Mouse (Mus musculus) 416B (cell line): ENCODE results near the gene Hist1h3c.
A peak's percentile ranks its signal among the peaks of the same experiment; 100 is the strongest.
"Not testable (repeated sequence)": the region's sequence is repeated elsewhere in the genome, so short reads cannot be mapped to it uniquely, and the experiment has no call there.

Experiments used
- DNase-seq: peaks from one replicate; pipeline ENCODE4 v3.0.0; 2011; ENCODE audit warnings: low read depth

Gene Hist1h3c

DNA sequence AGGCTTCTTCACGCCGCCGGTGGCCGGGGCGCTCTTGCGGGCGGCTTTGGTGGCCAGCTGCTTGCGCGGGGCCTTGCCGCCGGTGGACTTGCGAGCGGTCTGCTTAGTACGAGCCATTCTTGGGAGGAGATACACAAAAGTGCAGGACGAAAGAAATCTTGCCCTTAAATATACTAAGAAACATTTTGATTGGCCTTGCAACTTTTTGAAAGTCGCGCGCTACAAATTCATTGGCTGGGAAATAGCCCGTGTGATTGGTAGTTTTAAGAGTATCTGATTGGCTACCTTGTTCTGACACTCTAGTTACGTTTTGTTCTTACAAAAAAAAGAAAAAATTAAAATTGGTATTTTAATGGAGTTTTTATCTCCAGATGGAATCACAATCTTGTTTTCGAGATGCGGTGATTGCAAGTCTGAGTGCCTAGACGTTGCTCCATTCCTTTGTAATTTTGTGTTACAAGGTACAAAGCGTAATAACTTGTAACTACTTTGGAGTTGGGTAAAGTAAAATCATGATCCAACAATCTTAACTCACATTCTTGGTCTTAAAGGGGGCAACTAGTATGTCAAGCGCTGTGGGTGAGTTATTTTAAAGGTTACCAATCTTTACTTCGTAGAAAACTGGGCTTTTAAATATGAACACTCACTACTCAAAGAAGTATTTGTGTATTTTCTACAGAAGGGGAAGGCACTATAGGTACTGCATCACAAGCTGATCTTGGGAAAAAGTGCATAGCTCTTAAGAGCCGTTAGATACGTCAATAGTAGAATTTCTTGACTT is at the start of gene Hist1h3c:
Gene Hist1h3c, minus strand, starts transcription at position 222 of the 781 bp plus-strand sequence.
- DNase-seq: peak; percentile 99

DNA sequence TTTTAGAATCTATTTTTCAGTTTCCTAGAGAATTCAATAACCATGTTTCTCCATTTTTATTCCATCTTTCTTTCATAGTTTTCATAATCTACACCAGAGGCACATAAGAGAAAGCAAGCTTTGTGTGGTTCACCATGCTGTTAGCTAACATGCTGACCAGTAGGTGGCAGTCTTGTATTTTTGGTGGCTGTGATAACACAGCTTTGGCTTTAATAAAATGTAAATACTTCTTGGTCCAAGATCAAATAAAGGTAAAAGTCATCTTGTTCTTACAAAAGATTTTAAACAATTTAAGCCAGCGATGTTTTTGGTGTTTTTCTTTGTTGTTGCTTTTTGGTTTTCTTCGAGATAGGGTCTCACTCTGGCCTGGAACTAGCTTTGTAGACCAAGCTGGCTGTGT is 47.1 kb upstream of the Hist1h3c start:
- peak; percentile 85 for DNase-seq

DNA sequence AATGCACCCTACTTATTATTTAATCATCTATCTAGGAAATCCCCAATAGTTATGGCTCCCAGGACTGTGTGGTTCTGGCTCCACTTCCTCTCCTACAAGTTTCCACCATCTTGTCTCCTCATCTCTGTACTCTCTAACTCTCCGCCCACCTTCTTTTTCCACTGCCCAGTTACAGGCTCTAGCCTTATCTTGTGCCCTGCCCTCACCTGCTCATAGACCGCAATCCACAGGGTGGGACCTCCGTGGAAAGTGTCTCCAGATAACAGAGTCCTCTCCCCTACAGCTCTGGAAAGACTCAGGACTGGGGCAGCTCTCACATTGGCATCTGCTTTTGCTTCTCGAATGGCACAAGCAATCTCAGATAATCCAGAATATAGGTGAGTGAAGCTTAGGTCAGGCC is 33.6 kb upstream of the Hist1h3c start:
- DNase-seq: no peak

DNA sequence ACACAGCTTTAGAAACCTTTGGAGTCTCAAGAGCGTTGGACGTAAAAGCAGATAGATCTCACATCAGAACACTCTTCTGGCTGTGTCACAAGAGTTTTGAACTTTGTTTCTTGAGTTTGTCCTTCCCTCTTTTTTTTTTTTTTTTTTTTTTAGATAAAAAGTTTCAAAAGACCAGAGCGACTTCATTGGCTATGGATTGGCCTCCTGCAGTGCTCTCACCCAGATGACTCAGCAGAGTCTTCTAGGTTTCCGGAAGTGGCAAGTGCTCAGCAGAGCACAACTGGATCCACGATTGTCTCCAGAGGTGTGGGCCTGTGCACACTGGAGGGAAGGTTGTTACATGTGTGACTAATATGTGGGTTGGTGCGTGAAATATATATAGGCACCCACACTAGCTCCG is 32.9 kb upstream of the Hist1h3c start:
- DNase-seq: peak; percentile 74

DNA sequence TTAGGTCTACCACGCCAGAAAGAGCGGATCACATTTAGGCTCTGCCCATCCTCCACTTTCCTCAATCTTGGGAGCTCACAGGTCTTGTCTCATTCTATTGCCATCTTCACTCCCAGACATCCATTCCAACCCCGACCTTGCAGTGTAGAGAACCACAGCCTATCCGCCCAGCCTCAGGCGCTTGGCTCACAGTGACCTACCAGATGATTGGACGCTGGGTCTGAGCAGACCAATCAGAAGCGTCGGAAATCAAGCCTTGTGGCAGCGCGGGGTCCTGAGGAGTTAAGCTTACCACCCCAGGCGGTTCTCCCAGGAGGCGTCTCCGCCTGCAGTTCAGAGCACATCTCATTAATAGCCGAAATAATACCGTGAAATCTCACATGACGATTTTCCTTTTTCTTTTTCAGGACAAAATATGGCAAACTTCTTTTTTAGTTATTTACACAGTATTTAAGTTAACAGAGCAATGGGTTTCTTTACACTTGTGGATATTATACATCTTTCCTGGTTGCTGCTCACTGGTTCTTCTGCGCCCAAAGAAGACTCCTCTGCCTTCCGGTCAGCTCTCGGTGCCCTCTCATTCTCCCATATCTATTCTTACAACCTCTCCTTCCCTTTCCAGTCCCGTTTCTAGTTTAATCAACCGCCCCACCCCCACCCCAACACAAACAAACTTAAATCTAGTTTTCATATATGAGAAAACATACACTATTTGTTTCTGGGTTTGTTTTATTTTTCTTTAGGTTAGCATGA is 27.3 kb upstream of the Hist1h3c start:
- DNase-seq: no peak

DNA sequence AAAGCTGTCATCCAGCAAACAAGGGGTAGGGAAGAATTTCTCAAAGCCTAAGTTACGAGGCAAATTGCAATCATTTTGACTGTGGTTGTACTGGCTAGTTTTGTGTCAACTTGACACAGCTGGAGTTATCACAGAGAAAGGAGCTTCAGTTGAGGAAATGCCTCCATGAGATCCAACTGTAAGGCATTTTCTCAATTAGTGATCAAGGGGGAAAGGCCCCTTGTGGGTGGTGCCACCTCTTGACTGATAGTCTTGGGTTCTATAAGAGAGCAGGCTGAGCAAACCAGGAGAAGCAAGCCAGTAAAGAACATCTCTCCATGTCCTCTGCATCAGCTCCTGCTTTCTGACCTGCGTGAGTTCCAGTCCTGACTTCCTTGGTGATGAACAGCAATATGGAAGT is 24.2 kb upstream of the Hist1h3c start, which contains the start of gene Trim38:
Gene Trim38, plus strand, starts transcription at position 301 of the 400 bp plus-strand sequence.
- DNase-seq: not testable (repeated sequence)

DNA sequence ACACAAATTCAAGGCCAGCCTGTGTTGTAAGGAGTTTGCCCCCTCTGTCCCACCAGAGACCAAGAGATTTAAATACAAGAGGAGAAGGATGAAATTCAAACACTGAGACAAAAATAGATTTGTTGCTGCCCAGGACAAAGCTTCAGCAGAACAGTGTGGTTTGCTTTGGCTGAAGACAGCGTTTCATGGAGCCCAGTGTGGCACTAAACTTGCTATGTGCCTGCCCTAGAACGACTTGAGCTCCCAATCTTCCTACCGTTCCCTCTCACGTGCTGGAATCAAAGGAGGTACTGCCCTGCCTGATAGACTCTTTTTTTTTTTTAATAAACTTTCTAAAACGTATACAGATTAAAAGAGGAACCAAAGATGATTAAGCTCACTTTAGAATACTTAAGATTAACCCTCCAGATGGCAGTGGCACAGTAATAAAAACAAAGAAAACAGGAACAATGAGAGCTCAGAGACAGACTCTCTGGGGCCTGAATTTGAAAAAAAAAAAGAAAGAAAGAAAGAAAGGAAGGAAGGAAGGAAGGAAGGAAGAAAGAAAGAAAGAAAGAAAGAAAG is 23.5 kb upstream of the Hist1h3c start:
- DNase-seq: peak; percentile 41

DNA sequence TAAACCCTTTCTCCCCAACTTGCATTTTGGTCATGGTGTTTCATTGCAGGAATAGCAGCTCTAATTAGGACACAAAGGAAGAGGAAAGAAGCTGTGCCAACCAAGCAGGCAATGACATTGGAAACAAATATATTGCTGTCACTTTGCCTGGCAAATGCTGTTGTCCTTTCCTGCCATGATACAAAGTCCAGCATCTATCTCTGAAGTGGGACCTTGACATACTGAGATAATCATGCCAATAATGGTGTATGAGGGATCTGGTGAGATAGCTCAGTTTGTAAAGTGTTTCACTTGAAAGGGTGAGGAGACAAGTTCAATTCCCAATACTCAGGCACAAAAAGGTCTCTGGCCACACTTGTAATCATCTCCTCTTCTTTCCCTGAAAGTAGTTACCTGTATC is 21.4 kb upstream of the Hist1h3c start:
- no peak for DNase-seq

DNA sequence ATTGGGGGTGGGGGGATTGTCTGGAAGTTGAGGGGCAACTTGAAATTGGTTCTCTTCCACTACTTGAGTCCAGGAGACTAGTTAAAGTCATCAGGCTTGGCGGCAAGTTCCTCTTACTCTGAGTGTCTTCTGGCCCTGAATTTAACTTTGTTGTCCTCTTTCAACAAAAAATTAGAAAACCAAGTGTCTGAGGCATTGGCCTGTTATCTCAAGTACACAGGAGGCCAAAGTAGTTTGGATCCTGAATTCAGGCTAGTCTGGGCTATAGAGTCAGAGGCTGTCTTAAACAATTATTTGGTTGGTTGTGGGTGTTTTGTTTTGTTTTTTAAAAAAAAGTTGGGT is 19.7 kb upstream of the Hist1h3c start:
- DNase-seq: peak; percentile 49

DNA sequence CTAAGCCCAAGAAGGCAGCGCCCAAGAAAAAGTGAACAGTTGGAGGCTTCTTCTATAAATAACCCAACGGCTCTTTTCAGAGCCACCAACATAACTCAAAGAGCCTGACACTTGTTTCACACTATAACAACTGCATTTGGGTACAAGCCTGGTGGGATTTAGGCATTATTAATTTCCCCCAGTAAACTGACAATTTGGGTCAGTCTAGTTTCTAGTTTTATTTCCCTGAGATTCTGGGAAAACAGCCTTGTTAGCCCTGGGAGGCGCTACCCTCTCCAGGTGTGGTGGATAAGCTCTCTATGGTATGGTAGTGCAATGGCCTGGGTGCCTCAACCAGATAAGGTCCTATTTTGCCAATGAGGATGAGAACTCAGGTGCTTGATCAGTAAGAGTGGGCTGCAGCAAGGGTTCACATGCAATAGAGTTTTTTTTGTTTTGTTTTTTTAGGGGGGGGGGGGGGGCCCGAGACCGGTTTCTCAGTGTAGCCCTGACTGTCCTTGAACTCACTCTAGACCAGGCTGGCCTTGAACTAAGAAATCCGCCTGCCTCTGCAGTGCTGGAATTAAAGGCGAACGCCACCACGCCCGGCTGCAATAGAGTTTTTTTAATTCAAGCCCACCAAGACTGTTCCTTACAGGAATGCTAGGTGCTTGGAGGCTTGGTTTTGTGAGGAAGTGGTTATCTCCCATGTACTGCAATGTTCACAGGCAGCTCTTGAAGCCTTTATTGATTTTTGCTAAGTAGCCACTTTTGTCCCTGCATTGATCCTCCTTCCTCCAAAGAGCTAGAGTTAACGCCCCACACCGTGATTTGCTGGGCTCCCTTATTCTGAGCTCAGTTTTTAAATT is 19.1 kb upstream of the Hist1h3c start:
- peak; percentile 72 for DNase-seq

DNA sequence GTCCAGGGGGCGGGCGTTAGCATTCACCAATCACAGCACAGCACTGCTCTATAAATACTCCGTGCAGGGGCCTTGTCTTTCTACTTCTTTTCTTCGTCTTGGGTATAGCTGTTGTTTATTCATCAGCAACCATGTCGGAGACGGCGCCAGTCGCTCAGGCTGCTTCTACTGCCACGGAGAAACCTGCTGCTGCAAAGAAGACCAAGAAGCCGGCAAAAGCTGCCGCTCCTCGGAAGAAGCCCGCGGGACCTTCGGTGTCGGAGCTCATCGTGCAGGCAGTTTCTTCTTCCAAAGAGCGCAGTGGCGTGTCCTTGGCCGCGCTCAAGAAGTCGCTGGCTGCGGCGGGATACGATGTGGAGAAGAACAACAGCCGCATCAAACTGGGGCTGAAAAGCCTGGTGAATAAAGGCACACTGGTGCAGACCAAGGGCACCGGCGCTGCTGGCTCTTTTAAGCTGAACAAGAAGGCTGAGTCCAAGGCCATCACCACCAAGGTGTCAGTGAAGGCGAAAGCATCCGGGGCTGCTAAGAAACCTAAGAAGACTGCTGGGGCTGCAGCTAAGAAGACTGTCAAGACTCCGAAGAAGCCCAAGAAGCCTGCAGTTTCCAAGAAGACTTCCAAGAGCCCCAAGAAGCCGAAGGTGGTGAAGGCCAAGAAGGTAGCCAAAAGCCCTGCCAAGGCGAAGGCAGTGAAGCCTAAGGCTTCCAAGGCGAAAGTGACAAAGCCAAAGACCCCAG is 18.4 kb upstream of the Hist1h3c start, which contains the start of gene Hist1h1a:
Gene Hist1h1a, plus strand, starts transcription at position 81 of the 738 bp plus-strand sequence.
- DNase-seq: peak; percentile 99

DNA sequence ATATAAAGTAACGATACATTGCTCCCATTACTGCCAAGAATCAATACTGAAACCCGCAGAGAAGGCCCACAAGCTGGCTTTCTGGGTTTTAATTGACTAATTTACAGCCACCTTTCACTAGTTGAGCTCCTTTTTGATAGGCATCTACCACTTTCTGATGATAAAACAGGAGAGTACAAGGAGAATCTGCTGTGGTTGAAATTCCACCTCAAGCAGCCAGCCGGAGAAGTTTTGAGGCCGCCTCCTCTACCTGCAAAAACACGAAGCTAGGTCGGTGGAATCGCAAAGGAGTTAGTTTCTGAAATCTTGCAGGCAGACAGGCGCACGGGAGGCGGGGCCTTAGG is 17.8 kb upstream of the Hist1h3c start:
- no peak for DNase-seq

DNA sequence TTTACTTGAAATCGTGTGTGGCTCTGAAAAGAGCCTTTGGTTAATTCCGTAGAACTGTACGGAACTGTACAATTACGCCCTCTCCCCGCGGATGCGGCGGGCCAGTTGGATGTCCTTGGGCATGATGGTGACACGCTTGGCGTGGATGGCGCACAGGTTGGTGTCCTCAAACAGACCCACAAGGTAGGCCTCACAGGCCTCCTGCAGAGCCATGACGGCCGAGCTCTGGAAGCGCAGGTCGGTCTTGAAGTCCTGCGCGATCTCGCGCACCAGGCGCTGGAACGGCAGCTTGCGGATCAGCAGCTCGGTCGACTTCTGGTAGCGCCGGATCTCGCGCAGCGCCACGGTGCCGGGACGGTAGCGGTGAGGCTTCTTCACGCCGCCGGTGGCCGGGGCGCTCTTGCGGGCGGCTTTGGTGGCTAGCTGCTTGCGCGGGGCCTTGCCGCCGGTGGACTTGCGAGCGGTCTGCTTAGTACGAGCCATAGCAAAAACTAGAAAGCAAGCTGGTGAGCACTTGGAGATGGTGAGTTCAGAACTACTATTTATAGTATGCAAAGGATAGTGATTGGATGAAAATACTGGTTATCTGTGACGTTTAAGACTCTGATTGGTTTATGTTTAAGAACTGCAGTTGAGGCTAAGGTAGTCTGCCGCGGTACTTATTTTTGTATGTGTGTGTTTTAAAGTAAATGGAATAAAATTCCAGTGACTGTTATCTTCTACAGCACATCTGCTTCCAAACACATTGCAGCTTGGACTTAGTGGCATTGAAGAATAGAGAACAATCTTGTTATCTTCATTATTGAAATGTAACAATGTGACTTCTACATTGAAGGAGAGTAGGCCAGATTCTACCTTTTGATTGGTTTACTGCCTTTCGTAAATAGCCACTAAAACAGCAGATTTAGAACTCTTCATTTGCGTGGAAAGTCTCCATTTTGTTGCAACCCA is 16.7 kb upstream of the Hist1h3c start, which contains the start of gene Hist1h3a:
Gene Hist1h3a, minus strand, starts transcription at position 516 of the 951 bp plus-strand sequence.
- DNase-seq: peak; percentile 99

DNA sequence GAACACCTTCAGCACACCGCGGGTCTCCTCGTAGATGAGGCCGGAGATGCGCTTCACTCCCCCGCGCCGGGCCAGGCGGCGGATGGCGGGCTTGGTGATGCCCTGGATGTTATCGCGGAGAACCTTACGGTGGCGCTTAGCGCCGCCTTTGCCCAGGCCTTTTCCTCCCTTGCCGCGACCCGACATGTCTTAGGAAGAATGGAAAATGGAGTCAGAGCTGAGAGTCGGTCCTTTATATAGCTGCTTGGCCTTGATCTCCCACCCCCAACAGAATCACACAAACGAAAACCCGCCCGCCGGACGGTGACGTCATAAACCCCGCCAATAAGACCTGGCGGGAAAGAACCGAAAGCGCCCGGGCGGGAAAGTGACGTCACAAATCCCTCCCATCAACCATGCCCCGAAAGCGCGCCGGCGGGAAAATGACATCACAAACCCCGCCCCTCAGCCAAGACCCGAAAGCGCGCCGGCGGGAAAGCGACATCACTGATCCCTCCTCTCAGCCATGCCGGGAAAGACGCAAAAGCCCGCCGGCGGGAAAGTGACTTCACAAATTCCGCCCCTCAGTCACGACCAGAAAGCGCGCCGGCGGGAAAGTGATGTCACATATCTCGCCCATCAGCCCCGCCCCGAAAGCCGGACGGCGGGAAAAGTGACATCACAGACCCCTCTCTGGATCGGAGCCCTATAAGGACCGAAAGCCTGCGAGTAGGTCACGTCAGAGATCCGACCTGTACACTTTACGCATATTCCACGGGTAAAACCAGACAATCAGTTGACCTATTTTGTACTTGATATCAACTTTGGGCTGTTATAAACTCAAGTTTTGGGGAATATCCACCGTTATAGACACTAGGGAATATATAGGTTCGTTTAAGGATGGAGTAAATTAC is 15.8 kb upstream of the Hist1h3c start, which contains the start of gene Hist1h4a:
Gene Hist1h4a, minus strand, starts transcription at position 259 of the 893 bp plus-strand sequence.
- DNase-seq: peak; percentile 100

DNA sequence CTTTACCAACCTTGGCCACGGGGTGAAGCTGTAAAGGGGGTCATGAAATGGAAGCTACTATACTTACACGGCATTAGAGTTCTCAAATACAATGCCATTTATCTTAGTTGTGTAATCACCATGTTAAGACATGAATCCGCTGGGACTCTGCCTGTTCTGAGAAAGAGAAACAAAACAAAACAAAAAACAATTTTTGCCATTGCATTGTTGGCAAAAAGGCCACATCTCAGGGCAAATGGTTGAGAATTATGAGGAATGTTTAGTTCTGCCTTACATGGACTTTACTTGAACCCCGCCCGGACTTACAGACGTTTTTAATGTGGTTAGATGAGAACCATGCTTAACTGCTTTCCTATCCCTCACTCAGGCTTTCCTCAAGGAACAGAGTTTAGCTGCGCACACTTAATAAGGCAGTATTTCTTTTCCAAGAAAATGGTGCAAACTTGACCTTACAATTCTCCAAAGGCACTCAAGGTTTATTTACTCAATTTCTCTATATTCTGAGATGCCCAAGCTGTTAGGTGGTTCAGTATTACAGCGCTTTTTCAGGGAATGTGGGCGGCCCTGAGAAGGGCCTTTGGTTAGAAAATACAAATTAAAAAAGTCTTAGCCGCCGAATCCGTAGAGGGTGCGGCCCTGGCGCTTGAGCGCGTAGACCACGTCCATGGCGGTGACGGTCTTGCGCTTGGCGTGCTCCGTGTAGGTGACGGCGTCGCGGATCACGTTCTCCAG is 15.0 kb upstream of the Hist1h3c start:
- DNase-seq: peak; percentile 94

DNA sequence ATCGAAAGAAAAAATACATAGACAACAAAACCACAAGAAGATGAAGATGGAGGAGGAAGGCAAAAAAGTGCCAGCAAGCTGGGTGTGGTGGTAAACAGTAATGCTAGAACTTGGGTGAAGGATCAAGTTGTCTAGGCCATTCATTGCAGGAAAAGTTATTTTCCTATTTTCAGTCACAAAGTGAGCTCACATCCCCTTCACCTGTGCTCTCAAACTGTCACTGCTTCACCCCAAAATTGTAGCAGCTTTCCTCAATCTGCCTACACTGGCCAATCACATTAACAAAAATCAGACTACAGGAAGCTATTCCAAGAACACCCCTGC is 14.5 kb upstream of the Hist1h3c start:
- DNase-seq: no peak

DNA sequence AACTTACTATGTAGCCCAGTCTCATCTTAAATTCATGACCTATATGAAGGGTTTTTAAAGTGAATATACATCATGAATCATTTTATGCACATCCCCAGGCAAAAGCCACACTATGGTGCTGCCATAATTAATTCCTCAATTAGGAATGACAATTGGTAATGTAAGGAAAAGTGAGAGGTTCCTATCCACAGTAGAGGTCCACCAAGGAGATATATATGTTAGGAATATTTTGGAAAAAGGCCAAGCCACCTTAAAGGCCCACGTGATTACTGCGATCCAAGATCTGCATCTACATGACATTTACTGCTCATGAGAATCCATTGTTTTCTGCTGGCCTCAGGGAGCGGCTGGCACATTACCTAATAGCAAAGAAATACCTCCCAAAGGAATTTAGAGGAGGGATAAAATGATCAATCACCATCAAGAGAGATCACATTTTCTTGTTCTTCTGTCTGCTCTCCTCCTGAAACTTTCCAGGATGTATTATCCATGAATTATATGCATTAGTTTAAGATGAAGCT is 13.9 kb upstream of the Hist1h3c start:
- peak; percentile 19 for DNase-seq

DNA sequence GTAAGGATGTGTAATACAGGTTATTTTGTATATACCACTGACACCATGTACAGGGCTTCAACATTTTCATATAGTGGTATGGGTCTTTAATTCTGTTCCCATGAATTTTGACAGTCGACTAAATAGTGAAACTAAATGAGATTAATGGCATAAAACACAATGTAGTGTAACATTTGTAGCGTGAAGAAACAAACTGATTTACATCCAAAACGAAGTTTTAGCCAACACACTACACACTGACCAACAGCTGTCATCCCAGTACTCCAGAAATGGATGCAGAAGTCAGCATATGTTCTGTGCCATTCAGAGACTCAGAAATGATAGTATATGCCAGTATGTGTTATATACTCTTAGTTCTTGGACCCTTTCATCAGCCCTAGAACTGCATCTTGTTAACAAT is 12.5 kb upstream of the Hist1h3c start:
- DNase-seq: peak; percentile 55
